Mouse (Mus musculus) neural tube, embryonic 11.5 days (tissue): ENCODE results near the gene Blzf1. TPM values are rescaled to one million over a fixed set of nuclear protein-coding genes. Genes with fewer than 3 reads are reported as not detected.

Experiments used
- polyA plus RNA-seq: library from polyadenylated mRNA; unstranded; fragments of >200 nt; fragmentation: Nextera tagmentation; extraction: Ambion mirVana; gene quantifications from 2 replicates; pipeline ENCODE4 v1.2.1, GENCODE M21; 2014

The Blzf1 gene
- polyA plus RNA-seq, 1 experiment from 2014 or later, result 28.9 TPM

Other genes with a start within 250 kb of the Blzf1 start
- gene Sell, start 245.5 kb downstream of the Blzf1 start, polyA plus RNA-seq, result not detected in 2 replicates
- not detected in 2 replicates for gene Selp, start 192.2 kb downstream of the Blzf1 start, polyA plus RNA-seq
- gene F5, start 155.7 kb downstream of the Blzf1 start, polyA plus RNA-seq, result 0.38 and 0.42 TPM in 2 replicates
- gene Slc19a2, start 58.4 kb downstream of the Blzf1 start, polyA plus RNA-seq, result 10.5 and 11.0 TPM in 2 replicates
- 12.6 and 13.5 TPM in 2 replicates for gene Ccdc181, start 31.9 kb downstream of the Blzf1 start, polyA plus RNA-seq
- 32.4 and 35.4 TPM in 2 replicates for gene Nme7, start 3.4 kb downstream of the Blzf1 start, polyA plus RNA-seq
- gene Atp1b1, start 150.9 kb upstream of the Blzf1 start, polyA plus RNA-seq, result 24.2 and 24.5 TPM in 2 replicates